Comparison of ENCODE assay signal across 13 mouse cellular contexts in genomic region chr6:99953980-99954776, GRCm38 (mm10).
DNase-seq lines count a peak whose midpoint lies in the region; ATAC-seq and TF ChIP-seq lines count a peak whose summit lies in the region.
"Had no signal": no experiment of that assay in that cellular context is flagged by ENCODE, and none has a peak within 500 bp of the region (broad histone marks: within the 10 kb centered on the region; RNA-seq: fewer than 3 reads in every experiment).

No protein-coding gene starts in this region.

- peak overlapping the region; percentile 31; a peak in 3 of 4 replicates for H3K27ac ChIP-seq in heart, embryonic 14.5 days (replicated peaks in 1 of 2; ENCODE audit: control insufficient read depth in 1 of 2, insufficient read depth in 1 of 2, low read depth in 2 of 2, low read length in 2 of 2)
- no peak overlapping the region for H3K27ac ChIP-seq in heart, adult 2 months
- H3K27ac ChIP-seq in forebrain, embryonic 15.5 days (replicated peaks), result peak overlapping the region; percentile 66
- H3K27ac ChIP-seq in midbrain, embryonic 12.5 days (replicated peaks), result no peak overlapping the region
- H3K27ac ChIP-seq: embryonic facial prominence, embryonic 13.5 days; liver, embryonic 13.5 days; stomach, embryonic 15.5 days had no signal

- no peak overlapping the region for H3K4me3 ChIP-seq in heart, embryonic 14.5 days (ENCODE audit: control insufficient read depth in 1 of 2, insufficient read depth in 1 of 2, low read depth in 1 of 2, low read length in 2 of 2)
- H3K4me3 ChIP-seq in heart, adult 2 months, result no peak overlapping the region
- H3K4me3 ChIP-seq in E14TG2a.4 (replicated peaks; ENCODE audit: low read length), result peak overlapping the region; percentile 55; the same call in 1 of the 2 replicates
- H3K4me3 ChIP-seq in forebrain, embryonic 15.5 days, result no peak overlapping the region
- H3K4me3 ChIP-seq in midbrain, embryonic 12.5 days, result no peak overlapping the region
- H3K4me3 ChIP-seq: embryonic facial prominence, embryonic 13.5 days; liver, embryonic 13.5 days; stomach, embryonic 15.5 days had no signal

- H3K4me1 ChIP-seq in heart, embryonic 14.5 days (ENCODE audit: control insufficient read depth in 2 of 2, insufficient read depth in 2 of 2, low read length in 2 of 2), result peaks cover 28 to 33% of the 10 kb centered on the region in 2 experiments
- no peaks in the 10 kb centered on the region for H3K4me1 ChIP-seq in heart, adult 2 months (ENCODE audit: control insufficient read depth, insufficient read depth, low read length)
- H3K4me1 ChIP-seq in E14TG2a.4 (replicated peaks; ENCODE audit: low read depth, low read length), result peaks cover 49% of the 10 kb centered on the region
- H3K4me1 ChIP-seq in forebrain, embryonic 15.5 days, result peaks cover 18% of the 10 kb centered on the region
- peaks cover 26% of the 10 kb centered on the region for H3K4me1 ChIP-seq in midbrain, embryonic 12.5 days
- H3K4me1 ChIP-seq: liver, embryonic 13.5 days; stomach, embryonic 15.5 days had no signal

- intact Hi-C loops in heart, adult 2 months (cut with DNase I), result no loop called here

- TF ChIP-seq CTCF in heart, adult 2 months (IDR thresholded peaks at IDR 0.05), result no peak
- TF ChIP-seq CTCF in E14TG2a.4 (conservative IDR thresholded peaks at IDR 0.05; ENCODE audit: low read length), result no peak

- DNase-seq in heart, adult 2 months, result no peak
- no peak for DNase-seq in right cerebral cortex, postnatal 14 days
- no peak for DNase-seq in cerebellum, adult 11-12 months
- DNase-seq: gastrocnemius, postnatal 14 days; layer of hippocampus, postnatal 36 days; liver, embryonic 13.5 days had no signal

- H3K4me2 ChIP-seq in heart, embryonic 14.5 days (ENCODE audit: low read length), result no peak overlapping the region
- no peak overlapping the region for H3K4me2 ChIP-seq in forebrain, embryonic 15.5 days (replicated peaks)
- H3K4me2 ChIP-seq in midbrain, embryonic 12.5 days (replicated peaks), result no peak overlapping the region
- H3K4me2 ChIP-seq: embryonic facial prominence, embryonic 13.5 days; heart, embryonic 11.5 days; liver, embryonic 13.5 days; stomach, embryonic 15.5 days had no signal

- H3K9me3 ChIP-seq in heart, embryonic 14.5 days (ENCODE audit: control insufficient read depth, low read length), result 0 out of 2 replicates have a peak, but pooled peaks cover 2% of the 10 kb centered on the region
- no peaks in the 10 kb centered on the region for H3K9me3 ChIP-seq in E14TG2a.4 (ENCODE audit: low read length)
- no peaks in the 10 kb centered on the region for H3K9me3 ChIP-seq in forebrain, embryonic 15.5 days
- H3K9me3 ChIP-seq in midbrain, embryonic 12.5 days, result no peaks in the 10 kb centered on the region
- H3K9me3 ChIP-seq: embryonic facial prominence, embryonic 13.5 days; liver, embryonic 13.5 days; stomach, embryonic 15.5 days had no signal

- H3K27me3 ChIP-seq in heart, embryonic 14.5 days (ENCODE audit: control insufficient read depth, insufficient read depth, low read length), result peaks cover 15% of the 10 kb centered on the region
- no peaks in the 10 kb centered on the region for H3K27me3 ChIP-seq in heart, adult 2 months (ENCODE audit: control insufficient read depth, insufficient read depth, low read length)
- H3K27me3 ChIP-seq in E14TG2a.4 (ENCODE audit: insufficient read depth, low read length), result peaks cover 17% of the 10 kb centered on the region
- H3K27me3 ChIP-seq in forebrain, embryonic 15.5 days, result no peaks in the 10 kb centered on the region
- peaks cover 33% of the 10 kb centered on the region for H3K27me3 ChIP-seq in midbrain, embryonic 12.5 days
- H3K27me3 ChIP-seq: embryonic facial prominence, embryonic 13.5 days; stomach, embryonic 15.5 days had no signal

- no peak for TF ChIP-seq EP300 in heart, adult 2 months (IDR thresholded peaks at IDR 0.05; ENCODE audit: insufficient read depth, low read depth, low read length)

- no peaks in the 10 kb centered on the region for H3K79me2 ChIP-seq in heart, adult 2 months (replicated peaks; ENCODE audit: control insufficient read depth, insufficient read depth, low read length)

- peak; percentile 54; the same call in 1 of the 2 replicates for ATAC-seq in heart, embryonic 14.5 days (ENCODE audit: insufficient number of reproducible peaks, insufficient read depth, low FRiP score, low read depth)
- ATAC-seq in forebrain, embryonic 15.5 days (replicated peaks), result peak; percentile 61
- ATAC-seq in midbrain, embryonic 12.5 days (ENCODE audit: low FRiP score, low read depth), result peak; percentile 39

- no peak overlapping the region for H3K9ac ChIP-seq in heart, embryonic 14.5 days (ENCODE audit: low read length)
- H3K9ac ChIP-seq in heart, adult 2 months (ENCODE audit: low read depth, low read length), result no peak overlapping the region
- H3K9ac ChIP-seq in forebrain, embryonic 15.5 days (replicated peaks), result no peak overlapping the region
- H3K9ac ChIP-seq in midbrain, embryonic 12.5 days (replicated peaks), result no peak overlapping the region
- H3K9ac ChIP-seq: embryonic facial prominence, embryonic 13.5 days; liver, embryonic 13.5 days; stomach, embryonic 15.5 days had no signal

- no peak for TF ChIP-seq POLR2A in heart, adult 2 months (IDR thresholded peaks at IDR 0.05; ENCODE audit: insufficient read depth, low read depth, low read length)

- WGBS in heart, embryonic 14.5 days, result 53% methylated on average over 11 of the region's 11 CpGs
- 38% methylated on average over 11 of the region's 11 CpGs for WGBS in heart, adult 2 months
- 17% methylated on average over 11 of the region's 11 CpGs for WGBS in forebrain, embryonic 15.5 days
- 41% methylated on average over 11 of the region's 11 CpGs for WGBS in midbrain, embryonic 12.5 days

- H3K36me3 ChIP-seq in heart, embryonic 14.5 days (ENCODE audit: control insufficient read depth, insufficient read depth, low read length), result no peaks in the 10 kb centered on the region
- H3K36me3 ChIP-seq in heart, adult 2 months (ENCODE audit: control insufficient read depth, insufficient read depth, low read length), result no peaks in the 10 kb centered on the region
- H3K36me3 ChIP-seq in E14TG2a.4 (ENCODE audit: insufficient read depth, low read length), result no peaks in the 10 kb centered on the region
- H3K36me3 ChIP-seq in forebrain, embryonic 15.5 days, result no peaks in the 10 kb centered on the region
- H3K36me3 ChIP-seq in midbrain, embryonic 12.5 days, result no peaks in the 10 kb centered on the region
- H3K36me3 ChIP-seq: embryonic facial prominence, embryonic 13.5 days; liver, embryonic 13.5 days; stomach, embryonic 15.5 days had no signal

Comparison
In these comparisons a context has a peak if more than half of its experiments do, and no peak if none do; other contexts are left out.
1. H3K27ac ChIP-seq: peak in heart, embryonic 14.5 days (2 of 2) and forebrain, embryonic 15.5 days (single experiment); none in heart, adult 2 months (single experiment) and midbrain, embryonic 12.5 days (single experiment).
2. Peak in every context shown above with its lines, with median percentiles within 50 percentile points of each other: ATAC-seq.